Mouse (Mus musculus): ENCODE results near the gene Churc1. TPM values are rescaled to one million over a fixed set of nuclear protein-coding genes. Genes with fewer than 3 reads are reported as not detected.
"Not testable (repeated sequence)": the region's sequence is repeated elsewhere in the genome, so short reads cannot be mapped to it uniquely, and the experiment has no call there.

Gene Churc1
- polyA plus RNA-seq, 1 experiment: 105 TPM

GRCm38 (mm10) chr12:76778305-76779083 is 13.2 kb downstream of the Churc1 start:
- H3K36me3 ChIP-seq (ENCODE audit: control insufficient read depth, insufficient read depth, low read length): peaks cover 2% of the 10 kb centered on the region
- H3K27me3 ChIP-seq (replicated peaks; ENCODE audit: control insufficient read depth, insufficient read depth, low read length): no peaks in the 10 kb centered on the region
- peaks cover 3% of the 10 kb centered on the region; the same call in 1 of the 2 replicates for H3K4me1 ChIP-seq (ENCODE audit: control insufficient read depth, insufficient read depth, low read length)
- H3K4me3 ChIP-seq (ENCODE audit: insufficient read depth, low read depth, low read length): no peak overlapping the region
- 75% methylated on average over 10 of the region's 10 CpGs for WGBS
- no peak for TF ChIP-seq CTCF (conservative IDR thresholded peaks at IDR 0.05; ENCODE audit: insufficient read depth, insufficient read length, low read depth, low read length)
- TF ChIP-seq POLR2A (IDR thresholded peaks at IDR 0.05; ENCODE audit: low read depth, low read length): no peak
- no peak for DNase-seq
- no peak overlapping the region for H3K27ac ChIP-seq (ENCODE audit: insufficient read depth, low read depth, low read length)

- Histone ChIP-seq H3K27ac (ENCODE audit: insufficient read depth, low read depth, low read length) (no peak overlapping the region), H3K4me1 (ENCODE audit: control insufficient read depth, insufficient read depth, low read length) (peaks cover 4% of the 10 kb centered on the region), H3K27me3 (replicated peaks; ENCODE audit: control insufficient read depth, insufficient read depth, low read length) (no peaks in the 10 kb centered on the region), H3K36me3 (ENCODE audit: control insufficient read depth, insufficient read depth, low read length) (peaks cover 2% of the 10 kb centered on the region), H3K4me3 (ENCODE audit: insufficient read depth, low read depth, low read length) (no peak overlapping the region)
- WGBS: 86% methylated on average over 5 of the region's 5 CpGs
- TF ChIP-seq CTCF (conservative IDR thresholded peaks at IDR 0.05; ENCODE audit: insufficient read depth, insufficient read length, low read depth, low read length) (no peak), POLR2A (IDR thresholded peaks at IDR 0.05; ENCODE audit: low read depth, low read length) (no peak)
- no peak for DNase-seq
Observed at GRCm38 (mm10) chr12:76779951-76780350, 14.6 kb downstream of the Churc1 start.

- TF ChIP-seq POLR2A (IDR thresholded peaks at IDR 0.05; ENCODE audit: low read depth, low read length): no peak
- no peak overlapping the region for H3K27ac ChIP-seq (ENCODE audit: insufficient read depth, low read depth, low read length)
- peaks cover 4% of the 10 kb centered on the region for H3K4me1 ChIP-seq (ENCODE audit: control insufficient read depth, insufficient read depth, low read length)
- WGBS: 79% methylated on average over 12 of the region's 12 CpGs
- no peak overlapping the region for H3K4me3 ChIP-seq (ENCODE audit: insufficient read depth, low read depth, low read length)
- peak; percentile 7 for DNase-seq
- peaks cover 2% of the 10 kb centered on the region for H3K36me3 ChIP-seq (ENCODE audit: control insufficient read depth, insufficient read depth, low read length)
- no peaks in the 10 kb centered on the region for H3K27me3 ChIP-seq (replicated peaks; ENCODE audit: control insufficient read depth, insufficient read depth, low read length)
Observed at GRCm38 (mm10) chr12:76780639-76781468, 15.5 kb downstream of the Churc1 start.

GRCm38 (mm10) chr12:76784056-76784619 is 18.8 kb downstream of the Churc1 start:
- 60% methylated on average over 10 of the region's 10 CpGs for WGBS
- H3K36me3 ChIP-seq (ENCODE audit: control insufficient read depth, insufficient read depth, low read length): peaks cover 2% of the 10 kb centered on the region; the same call in 1 of the 2 replicates
- DNase-seq: peak; percentile 21
- TF ChIP-seq POLR2A (IDR thresholded peaks at IDR 0.05; ENCODE audit: low read depth, low read length) (no peak), CTCF (conservative IDR thresholded peaks at IDR 0.05; ENCODE audit: insufficient read depth, insufficient read length, low read depth, low read length) (no peak)
- H3K4me3 ChIP-seq (ENCODE audit: insufficient read depth, low read depth, low read length): no peak overlapping the region
- peaks cover 4% of the 10 kb centered on the region for H3K4me1 ChIP-seq (ENCODE audit: control insufficient read depth, insufficient read depth, low read length)
- H3K27me3 ChIP-seq (replicated peaks; ENCODE audit: control insufficient read depth, insufficient read depth, low read length): no peaks in the 10 kb centered on the region
- H3K27ac ChIP-seq (ENCODE audit: insufficient read depth, low read depth, low read length): no peak overlapping the region

- no peak for DNase-seq
- TF ChIP-seq POLR2A (IDR thresholded peaks at IDR 0.05; ENCODE audit: low read depth, low read length) (no peak), CTCF (conservative IDR thresholded peaks at IDR 0.05; ENCODE audit: insufficient read depth, insufficient read length, low read depth, low read length) (no peak)
- H3K4me3 ChIP-seq (ENCODE audit: insufficient read depth, low read depth, low read length): no peak overlapping the region
- no peak overlapping the region for H3K27ac ChIP-seq (ENCODE audit: insufficient read depth, low read depth, low read length)
- H3K4me1 ChIP-seq (ENCODE audit: control insufficient read depth, insufficient read depth, low read length): no peaks in the 10 kb centered on the region
- H3K36me3 ChIP-seq (ENCODE audit: control insufficient read depth, insufficient read depth, low read length): no peaks in the 10 kb centered on the region
- WGBS: 50% methylated on average over 8 of the region's 8 CpGs
- H3K27me3 ChIP-seq (replicated peaks; ENCODE audit: control insufficient read depth, insufficient read depth, low read length): no peaks in the 10 kb centered on the region
Observed at GRCm38 (mm10) chr12:76790446-76791084, 25.2 kb downstream of the Churc1 start.

GRCm38 (mm10) chr12:76792540-76792939 is 27.2 kb downstream of the Churc1 start:
- not testable (repeated sequence) for DNase-seq; H3K4me3 ChIP-seq (ENCODE audit: insufficient read depth, low read depth, low read length)
- 54% methylated on average over 14 of the region's 14 CpGs for WGBS

More at GRCm38 (mm10) chr12:76792540-76792939, 27.2 kb downstream of the Churc1 start:
- not testable (repeated sequence) for H3K27ac ChIP-seq (ENCODE audit: insufficient read depth, low read depth, low read length); H3K27me3 ChIP-seq (replicated peaks; ENCODE audit: control insufficient read depth, insufficient read depth, low read length); H3K4me1 ChIP-seq (ENCODE audit: control insufficient read depth, insufficient read depth, low read length); H3K36me3 ChIP-seq (ENCODE audit: control insufficient read depth, insufficient read depth, low read length)

Data from kidney, adult 2 months (tissue).